Mouse (Mus musculus): ENCODE results near the gene Gm13212. TPM values are rescaled to one million over a fixed set of nuclear protein-coding genes. Genes with fewer than 3 reads are reported as not detected.
"Not testable (repeated sequence)": the region's sequence is repeated elsewhere in the genome, so short reads cannot be mapped to it uniquely, and the experiment has no call there.

Gm13212 gene
- polyA plus RNA-seq (2012; fragmentation: generic; extraction: Trizol), result 0.49 TPM
- long read RNA-seq, experiment 1, result 0 reads
- long read RNA-seq, experiment 2, partial matches to known transcripts, result 0 of 3 reads
- long read RNA-seq, experiment 2, other reads (novel, unspliced or antisense), result 3 of 3 reads

GRCm38 (mm10) chr4:145585078-145585477, at the start of gene Gm13212:
Gm13212 (plus strand) TSS chr4:145585166.
- not testable (repeated sequence) for H3K79me3 ChIP-seq (ENCODE audit: low read depth); H3K36me3 ChIP-seq (ENCODE audit: control insufficient read depth, insufficient read depth); H3K27me3 ChIP-seq (ENCODE audit: control insufficient read depth, insufficient read depth, insufficient read length); H3ac ChIP-seq (ENCODE audit: control insufficient read depth, insufficient read length, low read depth); H3K79me2 ChIP-seq (ENCODE audit: control insufficient read depth, insufficient read depth)
- H3K4me3 ChIP-seq (ENCODE audit: insufficient read depth, poor library complexity, severe bottlenecking), result peak within 1 kb of the TSS; percentile 12

- not testable (repeated sequence) for H3K36me3 ChIP-seq (ENCODE audit: control insufficient read depth, insufficient read depth); H3K79me2 ChIP-seq (ENCODE audit: control insufficient read depth, insufficient read depth); H3ac ChIP-seq (ENCODE audit: control insufficient read depth, insufficient read length, low read depth); H3K4me3 ChIP-seq (ENCODE audit: insufficient read depth, poor library complexity, severe bottlenecking); H3K27me3 ChIP-seq (ENCODE audit: control insufficient read depth, insufficient read depth, insufficient read length); H3K79me3 ChIP-seq (ENCODE audit: low read depth)
These were observed 41.1 kb upstream of the Gm13212 start for GRCm38 (mm10) chr4:145543861-145544260.

GRCm38 (mm10) chr4:145545106-145545505, 39.9 kb upstream of the Gm13212 start:
- H3ac ChIP-seq (ENCODE audit: control insufficient read depth, insufficient read length, low read depth); H3K4me3 ChIP-seq (ENCODE audit: insufficient read depth, poor library complexity, severe bottlenecking); H3K27me3 ChIP-seq (ENCODE audit: control insufficient read depth, insufficient read depth, insufficient read length); H3K79me3 ChIP-seq (ENCODE audit: low read depth); H3K79me2 ChIP-seq (ENCODE audit: control insufficient read depth, insufficient read depth); H3K36me3 ChIP-seq (ENCODE audit: control insufficient read depth, insufficient read depth): not testable (repeated sequence)

- not testable (repeated sequence) for H3K4me3 ChIP-seq (ENCODE audit: insufficient read depth, poor library complexity, severe bottlenecking); H3ac ChIP-seq (ENCODE audit: control insufficient read depth, insufficient read length, low read depth); H3K27me3 ChIP-seq (ENCODE audit: control insufficient read depth, insufficient read depth, insufficient read length); H3K79me3 ChIP-seq (ENCODE audit: low read depth); H3K36me3 ChIP-seq (ENCODE audit: control insufficient read depth, insufficient read depth); H3K79me2 ChIP-seq (ENCODE audit: control insufficient read depth, insufficient read depth)
These were observed 39.1 kb upstream of the Gm13212 start for GRCm38 (mm10) chr4:145545734-145546349.

- not testable (repeated sequence) for H3ac ChIP-seq (ENCODE audit: control insufficient read depth, insufficient read length, low read depth); H3K79me2 ChIP-seq (ENCODE audit: control insufficient read depth, insufficient read depth); H3K36me3 ChIP-seq (ENCODE audit: control insufficient read depth, insufficient read depth); H3K4me3 ChIP-seq (ENCODE audit: insufficient read depth, poor library complexity, severe bottlenecking); H3K79me3 ChIP-seq (ENCODE audit: low read depth); H3K27me3 ChIP-seq (ENCODE audit: control insufficient read depth, insufficient read depth, insufficient read length)
These were observed 38.5 kb upstream of the Gm13212 start for GRCm38 (mm10) chr4:145546477-145546876.

GRCm38 (mm10) chr4:145556680-145557079, 28.3 kb upstream of the Gm13212 start:
- H3K36me3 ChIP-seq (ENCODE audit: control insufficient read depth, insufficient read depth), result no peaks in the 10 kb centered on the region
- H3ac ChIP-seq (ENCODE audit: control insufficient read depth, insufficient read length, low read depth), result no peak overlapping the region
- H3K4me3 ChIP-seq (ENCODE audit: insufficient read depth, poor library complexity, severe bottlenecking), result no peak overlapping the region
- H3K79me2 ChIP-seq (ENCODE audit: control insufficient read depth, insufficient read depth), result no peaks in the 10 kb centered on the region
- TF ChIP-seq MYOD1 (IDR thresholded peaks at IDR 0.05; ENCODE audit: control insufficient read depth, insufficient read length, low read depth) (no peak), MYOG (IDR thresholded peaks at IDR 0.05; ENCODE audit: control insufficient read depth, extremely low read depth, insufficient read length) (no peak), CEBPB (IDR thresholded peaks at IDR 0.05; ENCODE audit: low read depth) (no peak), FOSL1 (IDR thresholded peaks at IDR 0.05; ENCODE audit: insufficient read depth, low read length, poor library complexity, severe bottlenecking) (no peak), USF1 (IDR thresholded peaks at IDR 0.05; ENCODE audit: low read depth) (no peak), MAX (IDR thresholded peaks at IDR 0.05) (no peak), CTCF (IDR thresholded peaks at IDR 0.05; ENCODE audit: control insufficient read depth, insufficient read depth, insufficient read length) (no peak)
- H3K79me3 ChIP-seq (ENCODE audit: low read depth), result no peaks in the 10 kb centered on the region
- H3K27me3 ChIP-seq (ENCODE audit: control insufficient read depth, insufficient read depth, insufficient read length), result no peaks in the 10 kb centered on the region

GRCm38 (mm10) chr4:145559505-145560099, 25.4 kb upstream of the Gm13212 start:
- TF ChIP-seq MYOD1 (IDR thresholded peaks at IDR 0.05; ENCODE audit: control insufficient read depth, insufficient read length, low read depth), result no peak
- TF ChIP-seq CEBPB (IDR thresholded peaks at IDR 0.05; ENCODE audit: low read depth), result no peak
- no peak for TF ChIP-seq USF1 (IDR thresholded peaks at IDR 0.05; ENCODE audit: low read depth)
- no peak for TF ChIP-seq FOSL1 (IDR thresholded peaks at IDR 0.05; ENCODE audit: insufficient read depth, low read length, poor library complexity, severe bottlenecking)
- TF ChIP-seq MYOG (IDR thresholded peaks at IDR 0.05; ENCODE audit: control insufficient read depth, extremely low read depth, insufficient read length), result no peak
- no peak for TF ChIP-seq CTCF (IDR thresholded peaks at IDR 0.05; ENCODE audit: control insufficient read depth, insufficient read depth, insufficient read length)
- no peak overlapping the region for H3K4me3 ChIP-seq (ENCODE audit: insufficient read depth, poor library complexity, severe bottlenecking)
- H3K79me3 ChIP-seq (ENCODE audit: low read depth), result no peaks in the 10 kb centered on the region
- no peaks in the 10 kb centered on the region for H3K79me2 ChIP-seq (ENCODE audit: control insufficient read depth, insufficient read depth)
- no peak overlapping the region for H3ac ChIP-seq (ENCODE audit: control insufficient read depth, insufficient read length, low read depth)
- no peaks in the 10 kb centered on the region for H3K27me3 ChIP-seq (ENCODE audit: control insufficient read depth, insufficient read depth, insufficient read length)
- no peaks in the 10 kb centered on the region for H3K36me3 ChIP-seq (ENCODE audit: control insufficient read depth, insufficient read depth)

Measured in C2C12 (cell line).